Mouse (Mus musculus): ENCODE results near the gene Syt16. TPM values are rescaled to one million over a fixed set of nuclear protein-coding genes. Genes with fewer than 3 reads are reported as not detected.

The Syt16 gene
- total RNA-seq, 1 experiment = 0.22 TPM

DNA sequence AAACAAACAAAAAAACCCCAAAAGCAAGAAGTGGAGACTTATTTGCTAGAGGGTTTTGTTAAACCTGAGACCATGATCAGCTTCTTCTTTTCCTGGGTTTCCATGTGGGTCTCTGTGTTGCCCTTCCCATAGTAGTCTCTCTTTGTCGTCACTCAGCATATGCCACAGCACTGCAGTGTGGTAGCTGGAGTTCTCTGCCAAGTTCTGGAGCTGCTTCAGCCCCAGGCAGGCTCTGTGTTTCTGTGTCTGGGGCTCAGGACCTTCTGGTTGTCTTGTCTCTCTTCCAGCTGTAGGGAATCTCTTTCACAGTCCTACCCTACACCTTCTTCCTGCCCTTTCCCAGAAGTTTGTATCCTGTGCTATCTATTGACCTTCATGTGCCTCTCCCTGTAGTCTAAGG lies 173.8 kb downstream of the Syt16 start:
- in situ Hi-C loops (cut with MboI; ENCODE audit: low sequenced_read_pairs in 2 of 2, unreplicated experiment in 2 of 2) = no loop called here
- no peak for DNase-seq (ENCODE audit: low read depth, low spot score)
- TF ChIP-seq ZC3H11A (IDR thresholded peaks at IDR 0.05; ENCODE audit: borderline replicate concordance, low read depth, low read length) (no peak), ZNF384 (IDR thresholded peaks at IDR 0.05; ENCODE audit: low read depth, low read length) (no peak), HCFC1 (IDR thresholded peaks at IDR 0.05; ENCODE audit: borderline replicate concordance, insufficient read depth, low read length) (no peak), MAFK (IDR thresholded peaks at IDR 0.05; ENCODE audit: insufficient read depth, low read depth, low read length) (no peak), CHD2 (IDR thresholded peaks at IDR 0.05; ENCODE audit: low read depth, low read length) (no peak)
- no peaks in the 10 kb centered on the region for H3K9me3 ChIP-seq (ENCODE audit: control insufficient read depth, insufficient read depth, low read depth, low read length)
- H3K36me3 ChIP-seq (ENCODE audit: control insufficient read depth, insufficient read depth, low read length, poor library complexity, severe bottlenecking) = no peaks in the 10 kb centered on the region
- no peak overlapping the region for H3K9ac ChIP-seq (ENCODE audit: insufficient read depth, low read depth, low read length, poor library complexity, severe bottlenecking)
- H3K4me1 ChIP-seq (ENCODE audit: control insufficient read depth in 2 of 2, insufficient read depth in 2 of 2, low read length in 2 of 2, poor library complexity in 1 of 2) = no peaks in the 10 kb centered on the region
- no peak overlapping the region for H3K27ac ChIP-seq (ENCODE audit: insufficient read depth, low read depth, low read length, poor library complexity, severe bottlenecking)
- H3K4me3 ChIP-seq (ENCODE audit: insufficient read depth in 1 of 2, low read depth in 1 of 2, low read length in 2 of 2, poor library complexity in 1 of 2, severe bottlenecking in 1 of 2) = no peak overlapping the region

DNA sequence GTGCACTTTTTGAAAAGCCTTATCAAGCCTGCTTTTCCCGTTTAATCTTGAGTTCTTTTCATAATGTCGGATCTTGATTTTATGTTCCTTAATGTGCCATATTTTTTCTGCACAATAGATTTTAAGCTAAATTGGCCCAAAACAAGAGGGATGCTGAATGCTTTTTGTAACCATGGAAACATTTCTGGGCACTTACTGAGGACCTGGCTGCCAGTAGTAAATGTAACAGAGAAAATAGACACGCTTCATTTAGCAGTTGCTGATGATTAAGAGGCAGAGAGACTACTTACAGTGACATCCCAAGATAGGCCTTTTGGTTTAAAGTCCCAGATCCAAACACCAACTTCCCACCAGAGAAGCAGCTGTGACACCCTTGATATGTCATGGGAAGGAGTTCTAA lies 176.4 kb downstream of the Syt16 start:
- no peaks in the 10 kb centered on the region for H3K9me3 ChIP-seq (ENCODE audit: control insufficient read depth, insufficient read depth, low read depth, low read length)
- no peak overlapping the region for H3K9ac ChIP-seq (ENCODE audit: insufficient read depth, low read depth, low read length, poor library complexity, severe bottlenecking)
- H3K27ac ChIP-seq (ENCODE audit: insufficient read depth, low read depth, low read length, poor library complexity, severe bottlenecking) = no peak overlapping the region
- no peaks in the 10 kb centered on the region for H3K36me3 ChIP-seq (ENCODE audit: control insufficient read depth, insufficient read depth, low read length, poor library complexity, severe bottlenecking)
- in situ Hi-C loops (cut with MboI; ENCODE audit: low sequenced_read_pairs in 2 of 2, unreplicated experiment in 2 of 2) = no loop called here
- no peaks in the 10 kb centered on the region for H3K4me1 ChIP-seq (ENCODE audit: control insufficient read depth in 2 of 2, insufficient read depth in 2 of 2, low read length in 2 of 2, poor library complexity in 1 of 2)
- DNase-seq (ENCODE audit: low read depth, low spot score) = no peak
- H3K4me3 ChIP-seq (ENCODE audit: insufficient read depth in 1 of 2, low read depth in 1 of 2, low read length in 2 of 2, poor library complexity in 1 of 2, severe bottlenecking in 1 of 2) = no peak overlapping the region
- TF ChIP-seq MAFK (IDR thresholded peaks at IDR 0.05; ENCODE audit: insufficient read depth, low read depth, low read length) (no peak), CHD2 (IDR thresholded peaks at IDR 0.05; ENCODE audit: low read depth, low read length) (no peak), ZC3H11A (IDR thresholded peaks at IDR 0.05; ENCODE audit: borderline replicate concordance, low read depth, low read length) (no peak), HCFC1 (IDR thresholded peaks at IDR 0.05; ENCODE audit: borderline replicate concordance, insufficient read depth, low read length) (no peak), ZNF384 (IDR thresholded peaks at IDR 0.05; ENCODE audit: low read depth, low read length) (no peak)

DNA sequence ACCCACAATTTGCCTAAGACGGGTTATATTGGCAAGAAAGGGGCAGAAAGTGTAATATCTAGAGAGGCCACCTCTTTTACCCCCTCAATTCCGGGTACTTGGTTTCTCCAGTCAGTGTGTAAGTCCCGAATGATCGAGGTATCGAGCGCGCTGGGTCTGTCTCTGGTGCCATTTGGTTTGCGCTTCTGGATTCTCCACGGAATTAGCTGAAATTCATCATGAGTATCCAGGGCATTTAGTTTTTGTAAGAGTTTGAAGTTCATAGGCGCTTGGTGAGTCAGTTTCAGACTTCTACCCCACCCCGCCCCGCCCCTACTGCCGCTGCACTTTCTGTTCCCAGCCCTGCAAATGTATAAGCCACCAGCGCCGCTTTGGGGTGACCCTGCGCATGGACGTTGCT lies 187.1 kb downstream of the Syt16 start:
- DNase-seq (ENCODE audit: low read depth, low spot score) = no peak
- no peaks in the 10 kb centered on the region for H3K36me3 ChIP-seq (ENCODE audit: control insufficient read depth, insufficient read depth, low read length, poor library complexity, severe bottlenecking)
- H3K9ac ChIP-seq (ENCODE audit: insufficient read depth, low read depth, low read length, poor library complexity, severe bottlenecking) = no peak overlapping the region
- no peaks in the 10 kb centered on the region for H3K4me1 ChIP-seq (ENCODE audit: control insufficient read depth in 2 of 2, insufficient read depth in 2 of 2, low read length in 2 of 2, poor library complexity in 1 of 2)
- no peaks in the 10 kb centered on the region for H3K9me3 ChIP-seq (ENCODE audit: control insufficient read depth, insufficient read depth, low read depth, low read length)
- in situ Hi-C loops (cut with MboI; ENCODE audit: low sequenced_read_pairs in 2 of 2, unreplicated experiment in 2 of 2) = no loop called here
- TF ChIP-seq CHD2 (IDR thresholded peaks at IDR 0.05; ENCODE audit: low read depth, low read length) = no peak
- no peak for TF ChIP-seq HCFC1 (IDR thresholded peaks at IDR 0.05; ENCODE audit: borderline replicate concordance, insufficient read depth, low read length)
- TF ChIP-seq ZNF384 (IDR thresholded peaks at IDR 0.05; ENCODE audit: low read depth, low read length) = no peak
- TF ChIP-seq MAFK (IDR thresholded peaks at IDR 0.05; ENCODE audit: insufficient read depth, low read depth, low read length) = no peak
- no peak for TF ChIP-seq ZC3H11A (IDR thresholded peaks at IDR 0.05; ENCODE audit: borderline replicate concordance, low read depth, low read length)
- H3K27ac ChIP-seq (ENCODE audit: insufficient read depth, low read depth, low read length, poor library complexity, severe bottlenecking) = no peak overlapping the region
- no peak overlapping the region for H3K4me3 ChIP-seq (ENCODE audit: insufficient read depth in 1 of 2, low read depth in 1 of 2, low read length in 2 of 2, poor library complexity in 1 of 2, severe bottlenecking in 1 of 2)

DNA sequence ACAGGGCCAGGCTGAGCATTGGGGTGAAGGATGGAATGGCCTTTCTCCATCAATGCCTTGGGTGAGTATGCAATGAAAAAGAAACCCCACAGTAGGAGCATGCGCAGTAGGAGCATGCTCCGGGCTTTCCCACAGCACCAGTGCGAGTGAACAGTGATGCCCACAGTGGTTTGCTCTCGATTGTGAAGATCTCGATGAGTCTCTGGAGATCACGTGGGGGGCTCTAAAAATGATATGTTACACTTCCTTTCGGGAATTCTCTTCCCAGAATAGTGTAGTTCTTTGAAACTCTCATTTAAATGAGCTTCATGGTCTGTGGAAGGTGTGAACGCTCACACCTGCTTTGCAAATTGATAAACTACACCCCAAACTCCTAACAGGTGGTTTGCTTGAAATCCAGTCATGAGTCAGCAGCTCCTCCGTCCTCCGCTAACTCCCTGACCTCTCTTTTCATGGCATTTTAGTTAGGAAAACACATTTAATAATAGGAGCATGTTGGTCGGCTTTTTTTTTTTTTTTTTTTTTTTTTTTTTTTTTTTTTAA lies 190.9 kb downstream of the Syt16 start:
- H3K9ac ChIP-seq (ENCODE audit: insufficient read depth, low read depth, low read length, poor library complexity, severe bottlenecking) = no peak overlapping the region
- DNase-seq (ENCODE audit: low read depth, low spot score) = no peak
- in situ Hi-C loops (cut with MboI; ENCODE audit: low sequenced_read_pairs in 2 of 2, unreplicated experiment in 2 of 2) = no loop called here
- H3K27ac ChIP-seq (ENCODE audit: insufficient read depth, low read depth, low read length, poor library complexity, severe bottlenecking) = no peak overlapping the region
- H3K4me1 ChIP-seq (ENCODE audit: control insufficient read depth in 2 of 2, insufficient read depth in 2 of 2, low read length in 2 of 2, poor library complexity in 1 of 2) = no peaks in the 10 kb centered on the region
- H3K36me3 ChIP-seq (ENCODE audit: control insufficient read depth, insufficient read depth, low read length, poor library complexity, severe bottlenecking) = no peaks in the 10 kb centered on the region
- TF ChIP-seq CHD2 (IDR thresholded peaks at IDR 0.05; ENCODE audit: low read depth, low read length) (no peak), ZNF384 (IDR thresholded peaks at IDR 0.05; ENCODE audit: low read depth, low read length) (0 out of 2 replicates have a peak, but pooled peaks have one; percentile 38)
- no peak overlapping the region for H3K4me3 ChIP-seq (ENCODE audit: insufficient read depth in 1 of 2, low read depth in 1 of 2, low read length in 2 of 2, poor library complexity in 1 of 2, severe bottlenecking in 1 of 2)
- H3K9me3 ChIP-seq (ENCODE audit: control insufficient read depth, insufficient read depth, low read depth, low read length) = no peaks in the 10 kb centered on the region

DNA sequence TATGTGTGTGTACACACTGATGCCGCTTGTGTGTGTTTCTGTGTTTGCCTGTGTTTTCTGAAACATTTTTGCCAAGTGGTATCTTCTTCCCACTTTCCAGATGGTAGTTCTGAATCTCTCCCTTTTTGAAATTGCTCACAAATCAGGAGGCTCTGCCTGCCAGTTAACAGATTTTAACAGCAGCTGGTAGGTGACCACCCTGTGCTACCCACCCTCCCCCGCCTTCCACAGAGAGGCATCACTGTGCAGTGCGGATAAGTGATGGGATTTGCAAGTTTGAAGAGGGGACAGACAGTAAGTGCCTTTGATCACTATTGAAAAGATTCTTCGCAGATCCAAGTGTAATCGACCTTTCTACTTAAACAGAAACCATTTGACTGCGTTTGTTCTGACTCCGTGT lies 191.4 kb downstream of the Syt16 start:
- in situ Hi-C loops (cut with MboI; ENCODE audit: low sequenced_read_pairs in 2 of 2, unreplicated experiment in 2 of 2) = no loop called here
- Histone ChIP-seq H3K27ac (ENCODE audit: insufficient read depth, low read depth, low read length, poor library complexity, severe bottlenecking) (no peak overlapping the region), H3K9me3 (ENCODE audit: control insufficient read depth, insufficient read depth, low read depth, low read length) (no peaks in the 10 kb centered on the region), H3K4me1 (ENCODE audit: control insufficient read depth in 2 of 2, insufficient read depth in 2 of 2, low read length in 2 of 2, poor library complexity in 1 of 2) (no peaks in the 10 kb centered on the region), H3K4me3 (ENCODE audit: insufficient read depth in 1 of 2, low read depth in 1 of 2, low read length in 2 of 2, poor library complexity in 1 of 2, severe bottlenecking in 1 of 2) (no peak overlapping the region), H3K36me3 (ENCODE audit: control insufficient read depth, insufficient read depth, low read length, poor library complexity, severe bottlenecking) (no peaks in the 10 kb centered on the region), H3K9ac (ENCODE audit: insufficient read depth, low read depth, low read length, poor library complexity, severe bottlenecking) (no peak overlapping the region)
- DNase-seq (ENCODE audit: low read depth, low spot score) = no peak
- TF ChIP-seq HCFC1 (IDR thresholded peaks at IDR 0.05; ENCODE audit: borderline replicate concordance, insufficient read depth, low read length) (no peak), ZC3H11A (IDR thresholded peaks at IDR 0.05; ENCODE audit: borderline replicate concordance, low read depth, low read length) (no peak), ZNF384 (IDR thresholded peaks at IDR 0.05; ENCODE audit: low read depth, low read length) (no peak), MAFK (IDR thresholded peaks at IDR 0.05; ENCODE audit: insufficient read depth, low read depth, low read length) (no peak), CHD2 (IDR thresholded peaks at IDR 0.05; ENCODE audit: low read depth, low read length) (no peak)
